Mouse (Mus musculus): ENCODE data around the gene Vmn1r210. TPM values are rescaled to one million over a fixed set of nuclear protein-coding genes. Genes with fewer than 3 reads are reported as not detected.
"Not testable (repeated sequence)": the region's sequence is repeated elsewhere in the genome, so short reads cannot be mapped to it uniquely, and the experiment has no call there.

The Vmn1r210 gene
- not detected for total RNA-seq (2021)

DNA sequence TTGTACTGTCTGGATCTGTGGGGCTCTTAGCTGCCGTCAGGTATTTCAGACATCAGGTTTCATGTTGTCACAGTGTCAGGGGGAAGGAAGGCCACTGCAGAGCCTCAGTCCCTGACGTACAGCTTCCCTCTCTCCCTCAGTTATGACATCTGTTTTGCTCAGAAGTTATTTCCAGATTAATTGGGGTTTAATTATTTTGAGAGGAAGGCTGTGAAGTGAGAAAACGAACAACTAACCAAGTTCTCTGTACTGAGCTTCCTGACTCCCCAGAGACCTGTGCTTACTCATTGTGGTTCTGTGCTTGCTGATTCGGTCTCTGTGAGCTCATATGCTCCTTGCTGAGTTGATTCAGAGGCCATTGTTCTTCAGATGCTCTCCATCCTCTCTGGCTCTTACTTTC, at the start of gene Vmn1r210:
TSS of gene Vmn1r210 (minus strand) at position 101 of the 400 bp plus-strand sequence.
- no peak for DNase-seq (ENCODE audit: extremely low spot score in 1 of 2, low spot score in 1 of 2)

DNA sequence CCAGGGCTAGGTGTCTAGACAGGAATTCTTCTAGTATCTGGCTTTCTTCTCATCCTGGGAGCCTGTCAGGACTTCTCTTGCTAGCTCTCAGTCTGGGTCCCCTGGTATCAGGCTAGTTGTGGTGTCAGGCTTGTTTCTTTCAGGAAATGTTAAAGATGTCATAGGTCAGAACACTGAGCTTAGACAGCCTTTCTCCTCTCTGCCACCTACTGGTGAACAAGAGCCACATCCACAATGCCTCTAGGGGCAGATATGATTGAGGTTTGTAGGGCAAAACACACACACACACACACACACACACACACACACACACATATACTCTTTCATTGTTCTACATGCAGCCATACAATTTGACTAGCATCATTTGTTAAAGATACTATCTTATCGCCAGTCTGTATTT, 48.1 kb upstream of the Vmn1r210 start:
- DNase-seq (ENCODE audit: extremely low spot score in 1 of 2, low spot score in 1 of 2) = no peak

DNA sequence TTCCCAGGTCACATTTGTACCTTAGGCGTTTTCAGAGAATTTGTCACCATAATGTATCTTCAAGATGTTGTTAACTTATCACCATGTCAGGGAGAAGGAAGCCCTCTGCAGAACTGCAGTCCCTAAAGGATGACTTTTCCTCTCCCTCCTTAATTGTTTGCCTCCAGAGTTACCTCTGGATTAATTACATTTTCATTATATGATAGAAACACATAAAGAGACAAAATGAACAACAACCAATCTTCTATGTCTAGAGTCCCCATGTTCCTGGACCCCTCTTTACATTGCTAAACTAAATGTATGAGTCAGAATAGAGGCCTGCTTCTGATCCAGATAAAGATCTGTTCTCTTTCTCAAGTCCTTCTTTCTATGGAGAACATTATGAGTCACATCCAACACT, 26.3 kb upstream of the Vmn1r210 start, which contains the start of gene Vmn1r211:
TSS of gene Vmn1r211 (minus strand) at position 101 of the 400 bp plus-strand sequence.
- DNase-seq (ENCODE audit: extremely low spot score in 1 of 2, low spot score in 1 of 2) = no peak

DNA sequence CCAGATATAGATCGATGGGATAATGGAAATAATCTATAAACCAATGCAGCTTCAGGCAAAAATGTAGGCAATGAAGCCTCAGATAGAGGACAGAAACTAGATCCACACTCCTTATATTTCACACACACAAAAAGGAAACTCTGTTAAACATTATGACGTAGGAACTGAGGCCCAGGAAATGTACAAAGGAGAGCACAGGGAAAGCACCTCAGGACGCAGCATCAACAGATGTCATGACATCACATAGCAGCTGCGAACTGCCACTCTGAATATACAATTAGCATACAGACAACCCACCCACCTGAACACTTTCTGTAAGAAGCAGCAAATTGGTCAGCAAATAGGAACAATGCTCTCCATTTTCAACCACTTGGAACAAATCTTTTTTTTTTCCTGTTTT, 23.6 kb upstream of the Vmn1r210 start:
- DNase-seq (ENCODE audit: extremely low spot score in 1 of 2, low spot score in 1 of 2) = no peak

DNA sequence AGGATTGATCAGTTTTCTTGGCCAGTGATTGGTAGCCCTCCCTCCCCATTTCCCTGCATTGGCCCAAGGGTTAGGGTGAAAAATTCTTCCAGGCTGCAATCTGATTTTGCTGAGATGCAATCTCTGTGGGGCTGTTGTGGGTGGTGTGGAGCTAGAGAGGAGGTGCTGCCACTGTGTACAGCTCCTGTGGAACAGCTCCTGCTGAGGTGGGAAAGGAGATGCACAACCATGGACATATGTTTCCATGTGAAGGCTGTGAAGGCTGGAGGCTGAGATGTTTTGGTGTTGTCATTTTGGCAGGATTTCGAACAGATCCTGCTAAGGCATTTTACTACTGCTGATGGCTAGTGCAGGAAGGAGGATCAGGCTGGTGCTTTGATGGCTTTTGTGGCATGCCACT, 15.7 kb upstream of the Vmn1r210 start:
- no peak for DNase-seq (ENCODE audit: extremely low spot score in 1 of 2, low spot score in 1 of 2)

DNA sequence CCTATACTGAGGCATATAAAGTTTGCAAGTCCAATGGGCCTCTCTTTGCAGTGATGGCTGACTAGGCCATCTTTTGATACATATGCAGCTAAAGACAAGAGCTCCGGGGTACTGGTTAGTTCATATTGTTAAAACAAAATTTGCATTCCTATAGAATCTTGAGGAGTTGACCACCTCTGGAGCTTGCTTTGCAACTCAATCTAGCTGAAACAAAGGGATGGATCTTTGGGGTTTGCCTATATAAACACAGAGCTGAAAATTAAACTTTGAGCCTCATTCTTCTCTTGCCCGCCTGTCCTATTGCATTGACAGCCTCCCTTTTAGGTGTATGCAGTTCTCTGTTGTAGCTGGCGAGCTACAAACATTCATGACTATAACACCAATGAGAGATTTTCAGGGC, 13.2 kb upstream of the Vmn1r210 start:
- DNase-seq (ENCODE audit: extremely low spot score in 1 of 2, low spot score in 1 of 2) = not testable (repeated sequence)

DNA sequence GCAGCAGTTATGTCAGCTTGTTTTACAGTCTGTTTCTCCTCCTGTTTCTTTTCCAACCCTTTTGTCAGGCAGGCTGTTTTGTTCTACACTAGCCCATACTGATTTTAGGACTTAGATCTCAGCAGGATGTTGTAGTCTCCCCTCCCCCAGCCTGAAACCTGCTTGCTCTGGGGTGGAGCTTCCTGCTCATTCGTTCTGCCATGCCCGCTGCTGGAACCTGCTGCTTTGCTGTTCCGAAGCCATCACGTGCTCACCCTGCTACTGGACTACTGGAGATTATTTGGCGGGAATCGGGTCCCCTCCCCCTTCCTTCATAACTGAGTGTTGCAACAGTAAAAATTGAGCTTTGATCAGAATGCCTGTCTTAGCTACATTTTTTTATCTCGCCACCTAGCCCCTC, 1.8 kb downstream of the Vmn1r210 start:
- DNase-seq (ENCODE audit: extremely low spot score in 1 of 2, low spot score in 1 of 2) = not testable (repeated sequence)

DNA sequence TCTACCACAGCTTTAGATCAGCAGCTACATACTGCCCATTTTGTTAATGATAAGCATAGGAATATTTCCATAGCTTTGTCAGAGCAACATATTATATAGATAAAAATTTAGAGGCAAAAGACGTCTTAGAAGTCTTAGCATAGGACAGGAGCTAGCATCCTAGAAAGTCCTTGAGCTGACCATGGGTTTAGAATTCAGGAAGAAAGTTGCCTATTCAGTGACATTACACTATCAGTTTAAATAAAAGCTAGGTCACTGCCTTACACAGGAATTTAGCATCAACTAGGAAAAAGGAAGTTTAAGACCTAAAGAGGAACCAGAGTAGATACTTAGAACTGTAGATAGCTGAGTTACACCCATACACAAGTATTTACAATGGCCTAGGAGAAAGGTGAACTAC, 9.5 kb downstream of the Vmn1r210 start:
- not testable (repeated sequence) for DNase-seq (ENCODE audit: extremely low spot score in 1 of 2, low spot score in 1 of 2)

DNA sequence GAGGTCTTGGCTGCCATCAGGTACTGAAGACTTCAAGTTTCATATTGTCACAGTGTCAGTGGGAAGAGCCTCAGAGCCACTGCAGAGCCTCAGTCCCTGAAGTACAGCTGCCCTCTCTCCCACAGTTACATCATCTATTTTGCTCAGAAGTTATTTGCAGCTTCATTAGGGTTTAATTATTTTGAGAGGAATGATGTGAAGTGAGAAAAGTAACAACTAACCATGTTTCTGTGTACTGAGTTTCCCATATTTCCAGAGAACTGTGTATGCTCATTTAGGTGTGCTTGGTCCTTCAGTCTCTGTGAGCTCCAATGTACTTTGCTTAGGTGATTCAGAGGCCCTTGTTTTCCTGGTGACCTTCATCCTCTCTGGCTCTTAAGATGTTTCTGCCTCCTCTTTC, 21.6 kb downstream of the Vmn1r210 start, which contains the start of gene Vmn1r209:
TSS of gene Vmn1r209 (minus strand) at position 101 of the 400 bp plus-strand sequence.
- DNase-seq (ENCODE audit: extremely low spot score in 1 of 2, low spot score in 1 of 2) = not testable (repeated sequence)

DNA sequence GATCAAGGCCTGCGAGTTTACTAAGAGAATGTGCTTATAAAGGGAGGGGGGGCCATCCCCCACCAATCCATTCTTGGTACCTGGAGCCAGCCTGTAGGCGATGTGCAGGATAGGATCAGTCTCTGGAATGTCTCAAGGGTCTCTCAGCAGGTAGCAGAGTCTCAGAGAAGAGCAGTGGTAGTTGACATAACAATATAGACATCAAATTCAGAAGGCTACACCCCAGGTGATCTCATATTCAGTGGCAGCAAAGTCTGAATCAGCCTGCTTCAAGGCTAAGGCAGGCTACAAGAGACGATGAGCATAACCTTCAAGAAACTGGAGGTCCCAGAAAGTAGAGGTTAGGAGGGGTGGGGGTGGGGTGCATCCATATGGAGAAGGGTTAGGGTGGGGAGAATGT, 43.1 kb downstream of the Vmn1r210 start:
- DNase-seq (ENCODE audit: extremely low spot score in 1 of 2, low spot score in 1 of 2) = not testable (repeated sequence)

DNA sequence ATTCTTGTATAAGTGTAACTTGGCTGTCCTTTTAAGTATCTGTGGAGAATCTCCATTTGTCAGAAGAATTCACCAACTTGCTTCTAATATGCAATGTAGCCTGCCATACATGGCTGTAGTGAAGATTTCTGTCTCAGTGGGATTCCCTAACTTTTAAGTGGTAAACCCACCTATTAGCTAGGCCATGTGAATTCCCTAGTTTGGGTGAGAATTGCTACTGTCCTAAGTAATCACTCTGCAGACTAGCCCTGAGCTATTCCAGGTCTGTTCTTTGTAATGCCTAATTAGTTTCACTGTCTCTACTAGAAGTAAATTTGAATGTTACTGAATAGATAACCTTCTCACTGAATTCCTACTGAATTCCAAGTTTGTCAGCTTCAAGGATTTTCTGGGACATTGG, 47.0 kb downstream of the Vmn1r210 start:
- DNase-seq (ENCODE audit: extremely low spot score in 1 of 2, low spot score in 1 of 2) = not testable (repeated sequence)

DNA sequence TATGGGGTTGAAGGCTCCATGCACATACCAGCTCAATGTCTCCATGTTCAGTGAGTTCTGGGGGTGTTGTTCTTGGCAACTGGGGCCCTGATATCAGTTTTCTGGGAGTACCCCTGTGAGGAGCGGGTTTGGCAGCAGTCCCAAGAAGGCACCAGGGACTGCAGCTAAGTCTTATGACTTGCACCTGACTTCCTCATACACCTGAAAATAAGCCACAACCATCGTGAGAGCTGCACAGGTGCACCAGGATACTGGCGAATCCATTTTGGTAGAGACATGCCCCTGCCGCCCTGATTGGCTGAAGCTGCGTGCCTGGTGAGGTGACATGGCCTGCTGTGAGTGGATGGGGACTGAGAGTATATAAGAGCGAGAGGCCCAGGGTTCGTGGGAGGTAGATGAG, 53.8 kb downstream of the Vmn1r210 start, which contains the start of gene Vmn1r208:
TSS of gene Vmn1r208 (minus strand) at position 101 of the 400 bp plus-strand sequence.
- DNase-seq (ENCODE audit: extremely low spot score in 1 of 2, low spot score in 1 of 2) = not testable (repeated sequence)

Other genes starting within 250 kb of the Vmn1r210 start
- not detected for gene Vmn1r205, start 238.3 kb downstream of the Vmn1r210 start, total RNA-seq (2021)
- not detected for gene Vmn1r206, start 207.1 kb downstream of the Vmn1r210 start, total RNA-seq (2021)
- under 1 TPM; 0.14 to 0.17 TPM for gene Vmn1r207-ps, start 101.7 kb downstream of the Vmn1r210 start, total RNA-seq (2021)
- not detected for gene Vmn1r208, start 53.9 kb downstream of the Vmn1r210 start, total RNA-seq (2021)
- under 1 TPM in 1 of 2 experiments, not detected in 1; 0.07 TPM for gene Vmn1r209, start 21.7 kb downstream of the Vmn1r210 start, total RNA-seq (2021)
- not detected for gene Vmn1r211, start 26.2 kb upstream of the Vmn1r210 start, total RNA-seq (2021)
- not detected for gene Vmn1r212, start 52.9 kb upstream of the Vmn1r210 start, total RNA-seq (2021)
- not detected for gene Vmn1r213, start 176.3 kb upstream of the Vmn1r210 start, total RNA-seq (2021)
- not detected for gene Vmn1r214, start 199.1 kb upstream of the Vmn1r210 start, total RNA-seq (2021)
- gene Vmn1r215, start 236.7 kb upstream of the Vmn1r210 start, total RNA-seq (2021) = not detected

Measured in layer of hippocampus, postnatal 25 days (tissue).